ENCODE assay signal across 11 mouse cellular contexts in the genomic region with DNA sequence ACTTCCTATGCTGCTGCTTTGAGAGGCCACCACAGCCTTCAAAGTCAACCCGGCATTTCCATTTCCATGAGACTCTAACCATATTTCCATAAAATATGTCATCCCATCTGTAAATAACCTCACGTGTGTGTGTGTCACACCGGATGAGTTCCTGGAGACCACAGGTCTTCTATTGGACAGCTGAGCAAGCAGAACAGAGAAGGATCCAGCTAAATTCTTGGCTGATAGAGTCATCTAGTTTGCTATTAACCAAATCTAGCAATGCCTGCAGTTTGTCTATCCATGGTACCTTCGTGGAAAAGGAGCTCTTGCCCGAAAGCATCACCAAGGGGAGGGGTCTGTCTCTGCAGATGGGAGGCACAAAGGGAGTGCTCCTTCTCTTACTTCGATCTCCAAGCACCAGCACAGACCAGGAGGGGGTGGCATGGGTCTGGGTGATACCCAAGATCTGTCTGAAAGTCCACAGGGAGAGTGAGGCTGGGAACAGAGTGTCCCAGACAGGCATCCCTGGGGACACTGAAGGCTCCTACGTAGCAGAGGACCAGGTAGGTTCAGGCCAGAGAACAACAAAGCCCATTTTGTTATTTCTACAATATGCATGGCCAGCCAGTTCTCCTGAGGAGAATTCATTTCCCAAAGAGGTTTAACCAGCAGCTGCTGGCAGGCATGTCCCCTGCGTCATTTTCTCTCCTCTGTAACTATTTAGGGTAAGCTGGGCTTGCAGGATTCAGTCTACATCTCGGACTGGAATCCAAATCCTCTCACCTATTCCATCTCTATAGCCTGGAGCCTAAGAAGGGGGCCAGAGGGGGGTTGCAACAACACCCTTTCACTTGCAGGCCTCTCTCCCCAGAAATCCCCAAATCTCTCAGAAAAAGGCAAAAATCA. TPM values are rescaled to one million over a fixed set of nuclear protein-coding genes. Genes with fewer than 3 reads are reported as not detected.
DNase-seq lines count a peak whose midpoint lies in the region; ATAC-seq and TF ChIP-seq lines count a peak whose summit lies in the region.
"Had no signal": no experiment of that assay in that cellular context is flagged by ENCODE, and none has a peak within 500 bp of the region (broad histone marks: within the 10 kb centered on the region; RNA-seq: fewer than 3 reads in every experiment).

No protein-coding gene starts in this region.

- no peak for TF ChIP-seq POLR2A in kidney, adult 2 months (IDR thresholded peaks at IDR 0.05; ENCODE audit: low read depth, low read length)
- TF ChIP-seq POLR2A in small intestine, adult 2 months (IDR thresholded peaks at IDR 0.05; ENCODE audit: low read depth, low read length) = no peak

- 53% methylated on average over 9 of the region's 9 CpGs for WGBS in intestine, embryonic 14.5 days
- WGBS in intestine, embryonic 16.5 days = 52% methylated on average over 9 of the region's 9 CpGs
- WGBS in kidney, adult 2 months = 36% methylated on average over 9 of the region's 9 CpGs
- WGBS in small intestine, adult 2 months = 50% methylated on average over 9 of the region's 9 CpGs
- WGBS in hindbrain, embryonic 14.5 days = 65% methylated on average over 9 of the region's 9 CpGs

- no peaks in the 10 kb centered on the region for H3K27me3 ChIP-seq in intestine, embryonic 14.5 days (replicated peaks; ENCODE audit: control insufficient read depth, insufficient read depth, low read length)
- no peaks in the 10 kb centered on the region for H3K27me3 ChIP-seq in intestine, embryonic 16.5 days (replicated peaks; ENCODE audit: control insufficient read depth, insufficient read depth, low read length)
- H3K27me3 ChIP-seq in kidney, adult 2 months (replicated peaks; ENCODE audit: control insufficient read depth, insufficient read depth, low read length) = no peaks in the 10 kb centered on the region
- no peaks in the 10 kb centered on the region for H3K27me3 ChIP-seq in small intestine, adult 2 months (ENCODE audit: control insufficient read depth, insufficient read depth, low read length)
- H3K27me3 ChIP-seq in hindbrain, embryonic 14.5 days (ENCODE audit: control insufficient read depth, insufficient read depth, low read length) = no peaks in the 10 kb centered on the region
- H3K27me3 ChIP-seq: embryonic facial prominence, embryonic 12.5 days had no signal

- 0 out of 2 replicates have a peak, but pooled peaks have one; percentile 27 for ATAC-seq in intestine, embryonic 14.5 days (replicated peaks; ENCODE audit: low FRiP score, low TSS enrichment, low read depth)
- no peak for ATAC-seq in intestine, embryonic 16.5 days
- ATAC-seq in hindbrain, embryonic 14.5 days (ENCODE audit: low FRiP score) = no peak

- TF ChIP-seq CTCF in kidney, adult 2 months (conservative IDR thresholded peaks at IDR 0.05; ENCODE audit: insufficient read depth, insufficient read length, low read depth, low read length) = no peak
- TF ChIP-seq CTCF in small intestine, adult 2 months (IDR thresholded peaks at IDR 0.05; ENCODE audit: extremely low read depth, insufficient read length, insufficient replicate concordance, low read depth, low read length) = no peak

- no peak overlapping the region for H3K9ac ChIP-seq in intestine, embryonic 14.5 days (ENCODE audit: low read length)
- no peak overlapping the region for H3K9ac ChIP-seq in intestine, embryonic 16.5 days (ENCODE audit: low read depth, low read length)
- H3K9ac ChIP-seq in hindbrain, embryonic 14.5 days = no peak overlapping the region
- H3K9ac ChIP-seq: embryonic facial prominence, embryonic 12.5 days had no signal

- no peak for DNase-seq in intestine, embryonic 14.5 days (ENCODE audit: low spot score)
- peak; percentile 47 for DNase-seq in testis, postnatal 14 days (ENCODE audit: low spot score)
- DNase-seq in testis, postnatal 10 days (ENCODE audit: low spot score) = no peak
- DNase-seq in kidney, adult 2 months = peak; percentile 70
- DNase-seq in heart, postnatal 25 days (ENCODE audit: low spot score) = no peak
- DNase-seq in hindbrain, embryonic 14.5 days (ENCODE audit: low spot score) = no peak
- DNase-seq: heart, postnatal 4 days; lung, adult 2 months had no signal

- no peak overlapping the region for H3K27ac ChIP-seq in intestine, embryonic 14.5 days (ENCODE audit: low read depth)
- no peak overlapping the region for H3K27ac ChIP-seq in intestine, embryonic 16.5 days (ENCODE audit: low read length)
- H3K27ac ChIP-seq in kidney, adult 2 months (ENCODE audit: insufficient read depth, low read depth, low read length) = no peak overlapping the region
- H3K27ac ChIP-seq in small intestine, adult 2 months (ENCODE audit: insufficient read depth, low read depth, low read length) = 0 out of 2 replicates have a peak overlapping the region, but pooled peaks have one; percentile 67
- no peak overlapping the region for H3K27ac ChIP-seq in hindbrain, embryonic 14.5 days
- H3K27ac ChIP-seq: embryonic facial prominence, embryonic 12.5 days had no signal

- intact Hi-C loops in heart, postnatal 25 days (cut with DNase I) = no loop called here

- no peaks in the 10 kb centered on the region for H3K36me3 ChIP-seq in intestine, embryonic 14.5 days (ENCODE audit: control insufficient read depth, insufficient read depth, low read length)
- H3K36me3 ChIP-seq in intestine, embryonic 16.5 days (ENCODE audit: control insufficient read depth, insufficient read depth, low read length) = no peaks in the 10 kb centered on the region
- no peaks in the 10 kb centered on the region for H3K36me3 ChIP-seq in kidney, adult 2 months (ENCODE audit: control insufficient read depth, insufficient read depth, low read length)
- no peaks in the 10 kb centered on the region for H3K36me3 ChIP-seq in small intestine, adult 2 months (ENCODE audit: control insufficient read depth, insufficient read depth, low read length)
- no peaks in the 10 kb centered on the region for H3K36me3 ChIP-seq in hindbrain, embryonic 14.5 days (replicated peaks; ENCODE audit: control insufficient read depth, insufficient read depth)
- H3K36me3 ChIP-seq: embryonic facial prominence, embryonic 12.5 days had no signal

- H3K4me2 ChIP-seq in intestine, embryonic 14.5 days (ENCODE audit: low read length) = no peak overlapping the region
- H3K4me2 ChIP-seq in intestine, embryonic 16.5 days (ENCODE audit: low read depth, low read length) = no peak overlapping the region
- no peak overlapping the region for H3K4me2 ChIP-seq in hindbrain, embryonic 14.5 days (replicated peaks)
- H3K4me2 ChIP-seq: embryonic facial prominence, embryonic 12.5 days had no signal

- H3K4me1 ChIP-seq in intestine, embryonic 14.5 days (replicated peaks; ENCODE audit: control insufficient read depth, insufficient read depth, low read length) = no peaks in the 10 kb centered on the region
- H3K4me1 ChIP-seq in intestine, embryonic 16.5 days (ENCODE audit: control insufficient read depth, insufficient read depth, low read length) = peaks cover 6% of the 10 kb centered on the region; the same call in 1 of the 2 replicates
- peaks cover 4% of the 10 kb centered on the region; the same call in 1 of the 2 replicates for H3K4me1 ChIP-seq in kidney, adult 2 months (ENCODE audit: control insufficient read depth, insufficient read depth, low read length)
- peaks cover 31% of the 10 kb centered on the region; the same call in 1 of the 2 replicates for H3K4me1 ChIP-seq in small intestine, adult 2 months (ENCODE audit: control insufficient read depth, insufficient read depth, insufficient read length, low read length)
- H3K4me1 ChIP-seq in hindbrain, embryonic 14.5 days (replicated peaks; ENCODE audit: control insufficient read depth, insufficient read depth, low read length) = 0 out of 2 replicates have a peak, but pooled peaks cover 9% of the 10 kb centered on the region

- no peaks in the 10 kb centered on the region for H3K9me3 ChIP-seq in intestine, embryonic 14.5 days (ENCODE audit: control insufficient read depth, low read length)
- no peaks in the 10 kb centered on the region for H3K9me3 ChIP-seq in intestine, embryonic 16.5 days (ENCODE audit: control insufficient read depth, low read length)
- 0 out of 2 replicates have a peak, but pooled peaks cover 4% of the 10 kb centered on the region for H3K9me3 ChIP-seq in hindbrain, embryonic 14.5 days (ENCODE audit: control insufficient read depth, low read length)
- H3K9me3 ChIP-seq: embryonic facial prominence, embryonic 12.5 days had no signal

- H3K4me3 ChIP-seq in intestine, embryonic 14.5 days (ENCODE audit: low read depth, low read length) = no peak overlapping the region
- no peak overlapping the region for H3K4me3 ChIP-seq in intestine, embryonic 16.5 days (ENCODE audit: low read length)
- no peak overlapping the region for H3K4me3 ChIP-seq in kidney, adult 2 months (ENCODE audit: insufficient read depth, low read depth, low read length)
- no peak overlapping the region for H3K4me3 ChIP-seq in small intestine, adult 2 months (ENCODE audit: low read depth, low read length)
- no peak overlapping the region for H3K4me3 ChIP-seq in hindbrain, embryonic 14.5 days (replicated peaks; ENCODE audit: low read length)
- H3K4me3 ChIP-seq: embryonic facial prominence, embryonic 12.5 days had no signal

RNA-seq across cellular contexts. Expression of a gene that starts 25.2 kb away (rescaled TPM):
- polyA plus RNA-seq in intestine, embryonic 14.5 days (2014; fragmentation: Nextera tagmentation; extraction: Ambion mirVana) = 5.7 and 6.7 TPM in 2 replicates
- 5.1 and 5.3 TPM in 2 replicates for polyA plus RNA-seq in intestine, embryonic 16.5 days (2015; fragmentation: Nextera tagmentation; extraction: Ambion mirVana)
- 5.3 and 7.4 TPM in 2 replicates for polyA plus RNA-seq in kidney, adult 2 months (2012; rRNA removed)
- 6.6 and 11.7 TPM in 2 replicates for polyA plus RNA-seq in small intestine, adult 2 months (2012; rRNA removed)
- 1 to 10 TPM; 3.8 to 5.0 TPM for total RNA-seq in heart, postnatal 25 days (2021)
- polyA plus RNA-seq in hindbrain, embryonic 14.5 days (2014; fragmentation: Nextera tagmentation; extraction: Ambion mirVana) = 62.2 and 69.6 TPM in 2 replicates

RNA-seq across cellular contexts. Expression of a gene that starts 46.8 kb away (rescaled TPM):
- 6.7 and 6.8 TPM in 2 replicates for polyA plus RNA-seq in intestine, embryonic 14.5 days (2014; fragmentation: Nextera tagmentation; extraction: Ambion mirVana)
- polyA plus RNA-seq in intestine, embryonic 16.5 days (2015; fragmentation: Nextera tagmentation; extraction: Ambion mirVana) = 7.5 and 9.0 TPM in 2 replicates
- 9.3 and 10.8 TPM in 2 replicates for polyA plus RNA-seq in kidney, adult 2 months (2012; rRNA removed)
- 8.4 and 18.1 TPM in 2 replicates for polyA plus RNA-seq in small intestine, adult 2 months (2012; rRNA removed)
- total RNA-seq in heart, postnatal 25 days (2021) = 1 to 10 TPM; 2.6 to 3.6 TPM
- 2.4 and 2.8 TPM in 2 replicates for polyA plus RNA-seq in hindbrain, embryonic 14.5 days (2014; fragmentation: Nextera tagmentation; extraction: Ambion mirVana)

Comparison
In these comparisons a context has a peak if more than half of its experiments do, and no peak if none do; other contexts are left out.
1. DNase-seq: peak in testis, postnatal 14 days (single experiment) and kidney, adult 2 months (single experiment); none in intestine, embryonic 14.5 days (single experiment), testis, postnatal 10 days (single experiment), heart, postnatal 25 days (single experiment) and hindbrain, embryonic 14.5 days (single experiment).